Mouse (Mus musculus) layer of hippocampus, postnatal 10 days (tissue): ENCODE data around the gene Il4. TPM values are rescaled to one million over a fixed set of nuclear protein-coding genes. Genes with fewer than 3 reads are reported as not detected.

ENCODE experiments used
- DNase-seq, 2 experiments: peaks; one replicate each; pipeline ENCODE4 v3.0.0; 2021; ENCODE audit warnings: low spot score in 2 of 2
- long read RNA-seq: library from polyadenylated mRNA; stranded (forward); transcript quantifications from one replicate; pipeline ENCODE4 v2.0.0, GENCODE M21; 2023
- total RNA-seq, 2 experiments: library from RNA; stranded (reverse); gene quantifications; 2 replicates each; pipeline ENCODE4 v1.2.3; 2021

Gene Il4
- total RNA-seq, result not detected
- long read RNA-seq, result 0 reads

- no peak for DNase-seq
Observed at GRCm38 (mm10) chr11:53618619-53619198, at the start of gene Il4. Il4 (minus strand) TSS chr11:53618669.

GRCm38 (mm10) chr11:53664091-53664490, 45.6 kb upstream of the Il4 start:
- DNase-seq, result peak in 1 of 2 experiments; percentile 24

- DNase-seq, result peak in 1 of 2 experiments; percentile 15
Observed at GRCm38 (mm10) chr11:53662794-53663674, 44.6 kb upstream of the Il4 start.

- DNase-seq, result no peak
Observed at GRCm38 (mm10) chr11:53657828-53658227, 39.4 kb upstream of the Il4 start.

- DNase-seq, result no peak
Observed at GRCm38 (mm10) chr11:53657381-53657780, 38.9 kb upstream of the Il4 start.

GRCm38 (mm10) chr11:53656558-53657202, 38.2 kb upstream of the Il4 start:
- DNase-seq, result no peak

- DNase-seq, result no peak
Observed at GRCm38 (mm10) chr11:53655043-53655442, 36.6 kb upstream of the Il4 start.

GRCm38 (mm10) chr11:53652427-53652826, 34.0 kb upstream of the Il4 start:
- no peak for DNase-seq

GRCm38 (mm10) chr11:53651441-53651840, 33.0 kb upstream of the Il4 start:
- DNase-seq, result no peak

GRCm38 (mm10) chr11:53644017-53644416, 25.5 kb upstream of the Il4 start:
- DNase-seq, result no peak

- DNase-seq, result no peak
Observed at GRCm38 (mm10) chr11:53642744-53643279, 24.3 kb upstream of the Il4 start.

GRCm38 (mm10) chr11:53637803-53638260, 19.4 kb upstream of the Il4 start:
- no peak for DNase-seq

GRCm38 (mm10) chr11:53637046-53637802, 18.8 kb upstream of the Il4 start:
- no peak for DNase-seq

GRCm38 (mm10) chr11:53636183-53636646, 17.7 kb upstream of the Il4 start:
- DNase-seq, result no peak

- DNase-seq, result no peak
Observed at GRCm38 (mm10) chr11:53635590-53636182, 17.2 kb upstream of the Il4 start.

- DNase-seq, result no peak
Observed at GRCm38 (mm10) chr11:53634556-53634955, 16.1 kb upstream of the Il4 start, which contains the start of gene Il13. Il13 (minus strand) TSS chr11:53634702.

- no peak for DNase-seq
Observed at GRCm38 (mm10) chr11:53633644-53634043, 15.2 kb upstream of the Il4 start.

- DNase-seq, result peak in 1 of 2 experiments; percentile 40
Observed at GRCm38 (mm10) chr11:53632122-53632733, 13.8 kb upstream of the Il4 start.

- peak; percentile 83 to 85 for DNase-seq
Observed at GRCm38 (mm10) chr11:53627859-53628258, 9.4 kb upstream of the Il4 start.
